Mouse (Mus musculus): ENCODE data around the gene Olfr1112. TPM values are rescaled to one million over a fixed set of nuclear protein-coding genes. Genes with fewer than 3 reads are reported as not detected.

The Olfr1112 gene
- not detected in 2 replicates for polyA plus RNA-seq (2012; rRNA removed)

DNA sequence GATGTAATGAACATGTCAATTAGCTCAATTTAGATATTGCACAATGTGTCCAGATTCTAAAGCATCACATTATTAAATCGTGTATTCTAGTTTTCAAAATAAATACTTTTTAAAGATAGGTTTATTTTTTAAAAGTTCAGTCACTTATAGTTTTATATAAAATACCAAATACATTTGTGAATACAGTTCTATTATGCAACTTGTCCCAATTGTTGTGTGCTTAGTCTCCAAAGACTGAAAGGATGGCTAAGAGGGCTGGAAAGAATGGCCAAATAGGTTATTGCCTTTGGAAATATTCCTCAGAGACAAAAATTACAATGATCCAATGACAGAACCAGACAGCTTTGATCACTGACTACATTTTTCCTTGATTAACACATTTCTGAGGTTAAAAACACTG, at the start of gene Olfr1112:
Gene Olfr1112, plus strand, starts transcription at position 301 of the 400 bp plus-strand sequence.

DNA sequence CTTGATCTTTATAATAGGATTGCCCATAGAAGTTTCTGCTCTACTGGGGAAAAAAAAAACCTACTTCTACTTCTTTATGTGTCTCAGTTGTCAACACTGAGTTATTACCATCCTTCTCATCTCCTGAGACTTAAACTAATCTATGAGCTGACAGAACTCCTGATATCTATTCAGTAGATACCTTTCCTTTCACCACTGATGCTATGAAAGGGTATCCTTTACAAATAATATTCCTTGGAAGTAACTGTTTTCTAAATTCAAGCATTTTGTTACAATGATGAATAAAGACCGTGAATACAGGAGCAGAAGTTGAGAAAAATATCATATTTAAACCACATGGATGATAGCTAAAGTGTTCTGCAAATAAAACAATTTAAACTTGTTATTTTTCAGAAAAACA, 47.4 kb upstream of the Olfr1112 start, which contains the start of gene Olfr1110:
Gene Olfr1110, minus strand, starts transcription at position 101 of the 400 bp plus-strand sequence.

DNA sequence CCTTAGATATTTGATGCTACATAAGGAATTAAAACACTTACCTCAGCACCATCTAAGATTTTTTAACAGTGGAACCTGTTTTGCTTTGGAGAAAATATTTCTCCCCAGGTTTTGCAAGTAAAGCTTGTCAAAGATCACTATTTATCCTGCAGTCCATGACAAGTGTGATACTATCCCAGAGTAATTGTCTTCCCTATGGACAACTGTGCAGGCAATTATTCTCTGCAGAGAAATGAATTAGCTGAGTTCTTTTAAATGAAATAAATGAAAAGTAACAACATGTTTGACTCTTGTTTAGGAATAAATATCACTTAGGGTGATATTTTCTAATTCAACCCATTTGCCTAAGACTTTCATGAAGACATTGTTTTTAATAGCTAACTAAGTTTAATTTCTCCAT, 35.1 kb upstream of the Olfr1112 start, which contains the start of gene Olfr1111:
Gene Olfr1111, minus strand, starts transcription at position 101 of the 400 bp plus-strand sequence.

DNA sequence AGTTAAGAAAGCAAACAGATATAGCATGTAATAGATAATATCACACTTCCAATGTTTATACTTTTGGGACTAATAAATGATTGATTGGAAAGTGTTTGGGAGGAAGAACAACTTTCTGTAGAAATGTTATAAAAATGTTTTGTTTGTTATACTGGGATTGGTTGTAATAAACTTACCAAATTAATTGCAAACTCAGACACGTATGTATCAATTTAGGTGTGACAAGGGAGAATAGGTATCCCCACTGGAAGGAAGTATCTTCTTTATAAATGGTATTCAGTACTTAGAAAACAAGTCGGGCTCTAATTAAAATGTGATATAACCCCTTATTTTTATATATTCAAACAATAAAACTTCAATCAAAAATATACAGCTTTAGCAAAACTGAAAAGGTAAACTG, 21.1 kb downstream of the Olfr1112 start, which contains the start of gene Olfr1113:
Gene Olfr1113, plus strand, starts transcription at position 301 of the 400 bp plus-strand sequence.

Other genes with a start within 250 kb of the Olfr1112 start
- not detected in 2 replicates for gene Olfr1099, start 227.1 kb upstream of the Olfr1112 start, polyA plus RNA-seq (2012; rRNA removed)
- gene Olfr1100, start 207.8 kb upstream of the Olfr1112 start, polyA plus RNA-seq (2012; rRNA removed) = not detected in 2 replicates
- not detected in 2 replicates for gene Olfr1101, start 196.6 kb upstream of the Olfr1112 start, polyA plus RNA-seq (2012; rRNA removed)
- gene Olfr1102, start 189.4 kb upstream of the Olfr1112 start, polyA plus RNA-seq (2012; rRNA removed) = not detected in 2 replicates
- not detected in 2 replicates for gene Olfr1104, start 160.7 kb upstream of the Olfr1112 start, polyA plus RNA-seq (2012; rRNA removed)
- not detected in 2 replicates for gene Olfr1105, start 151.3 kb upstream of the Olfr1112 start, polyA plus RNA-seq (2012; rRNA removed)
- gene Olfr1106, start 135.5 kb upstream of the Olfr1112 start, polyA plus RNA-seq (2012; rRNA removed) = not detected in 2 replicates
- not detected in 2 replicates for gene Olfr1107, start 112.0 kb upstream of the Olfr1112 start, polyA plus RNA-seq (2012; rRNA removed)
- gene Olfr1109, start 91.8 kb upstream of the Olfr1112 start, polyA plus RNA-seq (2012; rRNA removed) = not detected in 2 replicates
- not detected in 2 replicates for gene Olfr259, start 73.2 kb upstream of the Olfr1112 start, polyA plus RNA-seq (2012; rRNA removed)
- not detected in 2 replicates for gene Olfr1110, start 47.5 kb upstream of the Olfr1112 start, polyA plus RNA-seq (2012; rRNA removed)
- not detected in 2 replicates for gene Olfr1111, start 35.2 kb upstream of the Olfr1112 start, polyA plus RNA-seq (2012; rRNA removed)
- gene Olfr1113, start 21.2 kb downstream of the Olfr1112 start, polyA plus RNA-seq (2012; rRNA removed) = not detected in 2 replicates
- gene Olfr1115, start 60.2 kb downstream of the Olfr1112 start, polyA plus RNA-seq (2012; rRNA removed) = not detected in 2 replicates
- not detected in 2 replicates for gene Olfr1116, start 79.7 kb downstream of the Olfr1112 start, polyA plus RNA-seq (2012; rRNA removed)
- not detected in 2 replicates for gene Olfr1118, start 119.8 kb downstream of the Olfr1112 start, polyA plus RNA-seq (2012; rRNA removed)
- not detected in 2 replicates for gene Olfr1120, start 167.0 kb downstream of the Olfr1112 start, polyA plus RNA-seq (2012; rRNA removed)
- gene Olfr1121, start 182.1 kb downstream of the Olfr1112 start, polyA plus RNA-seq (2012; rRNA removed) = not detected in 2 replicates
- not detected in 2 replicates for gene Olfr1122, start 198.1 kb downstream of the Olfr1112 start, polyA plus RNA-seq (2012; rRNA removed)
- gene Olfr1123, start 228.8 kb downstream of the Olfr1112 start, polyA plus RNA-seq (2012; rRNA removed) = not detected in 2 replicates
- gene Olfr1124, start 242.5 kb downstream of the Olfr1112 start, polyA plus RNA-seq (2012; rRNA removed) = not detected in 2 replicates